Mouse (Mus musculus): ENCODE data around the gene Inpp5b. TPM values are rescaled to one million over a fixed set of nuclear protein-coding genes. Genes with fewer than 3 reads are reported as not detected.
A peak's percentile ranks its signal among the peaks of the same experiment; 100 is the strongest.
"Not testable (repeated sequence)": the region's sequence is repeated elsewhere in the genome, so short reads cannot be mapped to it uniquely, and the experiment has no call there.

Inpp5b gene
- polyA plus RNA-seq, 1 experiment = 71.4 TPM

- DNase-seq (ENCODE audit: extremely low spot score in 1 of 2, low spot score in 1 of 2) = peak; percentile 35 to 76
Observed at GRCm38 (mm10) chr4:124708518-124709477, 32.9 kb upstream of the Inpp5b start.

- no peak for DNase-seq (ENCODE audit: extremely low spot score in 1 of 2, low spot score in 1 of 2)
Observed at GRCm38 (mm10) chr4:124709961-124710446, 31.6 kb upstream of the Inpp5b start.

DNA sequence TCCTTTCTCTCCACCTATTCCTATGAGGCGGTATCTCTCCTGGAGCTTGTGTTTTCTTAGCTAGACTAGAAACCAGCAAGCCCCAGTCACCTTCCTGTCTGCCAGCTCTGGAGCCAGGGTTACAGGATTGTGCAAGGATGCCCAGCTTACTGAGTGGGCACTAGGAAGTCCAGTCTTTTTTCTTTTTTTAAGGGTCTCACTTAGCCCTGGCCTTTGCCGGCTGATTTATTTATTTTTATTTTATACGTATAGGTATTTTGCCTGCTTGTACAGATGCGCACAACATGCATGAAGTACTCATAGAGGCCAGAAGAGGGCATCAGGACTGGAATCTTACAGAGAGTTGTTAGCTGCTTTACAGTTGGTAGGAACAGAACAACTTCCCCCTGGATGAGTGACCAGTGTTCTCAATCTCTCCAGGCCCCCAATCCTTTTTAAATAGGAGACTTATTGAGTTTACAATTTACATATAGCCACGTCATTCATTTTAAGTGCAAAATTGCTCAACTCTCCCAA is 30.8 kb upstream of the Inpp5b start:
- peak in 1 of 2 experiments; percentile 72 for DNase-seq (ENCODE audit: extremely low spot score in 1 of 2, low spot score in 1 of 2)

DNA sequence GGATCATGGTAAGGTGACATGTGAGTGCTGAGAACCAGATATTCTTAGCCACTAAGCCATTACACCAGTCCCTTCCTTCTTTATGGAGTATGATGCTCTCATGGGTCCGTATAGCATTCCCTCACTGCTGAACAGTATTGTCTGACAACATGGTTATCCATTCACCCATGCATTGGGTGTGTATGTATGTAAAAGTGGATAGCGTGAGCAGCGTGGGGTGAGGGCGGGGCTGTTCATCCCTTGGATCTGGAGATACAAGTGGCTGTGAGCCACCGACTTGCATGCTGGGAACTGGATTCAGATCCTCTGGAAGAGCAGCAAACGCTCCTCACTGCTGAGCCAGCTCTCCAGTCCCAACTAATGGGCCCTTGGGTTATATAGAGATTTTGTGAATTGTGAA is 29.0 kb upstream of the Inpp5b start:
- DNase-seq (ENCODE audit: extremely low spot score in 1 of 2, low spot score in 1 of 2) = no peak

DNA sequence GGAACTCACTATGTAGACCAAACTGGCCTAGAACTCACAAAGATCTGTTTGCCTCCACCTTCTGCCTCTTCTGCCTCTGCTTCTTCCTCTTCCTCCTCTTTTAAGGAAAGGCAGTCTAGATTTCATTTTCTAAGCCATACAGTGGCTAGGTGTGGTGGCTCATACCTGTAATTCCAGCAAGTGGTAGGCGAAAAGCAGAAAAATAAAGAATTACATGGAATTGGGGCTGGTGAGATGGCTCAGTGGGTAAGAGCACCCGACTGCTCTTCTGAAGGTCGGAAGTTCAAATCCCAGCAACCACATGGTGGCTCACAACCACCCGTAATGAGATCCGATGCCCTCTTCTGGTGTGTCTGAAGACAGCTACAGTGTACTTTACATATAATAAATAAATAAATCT is 27.8 kb upstream of the Inpp5b start:
- not testable (repeated sequence) for DNase-seq (ENCODE audit: extremely low spot score in 1 of 2, low spot score in 1 of 2)

DNA sequence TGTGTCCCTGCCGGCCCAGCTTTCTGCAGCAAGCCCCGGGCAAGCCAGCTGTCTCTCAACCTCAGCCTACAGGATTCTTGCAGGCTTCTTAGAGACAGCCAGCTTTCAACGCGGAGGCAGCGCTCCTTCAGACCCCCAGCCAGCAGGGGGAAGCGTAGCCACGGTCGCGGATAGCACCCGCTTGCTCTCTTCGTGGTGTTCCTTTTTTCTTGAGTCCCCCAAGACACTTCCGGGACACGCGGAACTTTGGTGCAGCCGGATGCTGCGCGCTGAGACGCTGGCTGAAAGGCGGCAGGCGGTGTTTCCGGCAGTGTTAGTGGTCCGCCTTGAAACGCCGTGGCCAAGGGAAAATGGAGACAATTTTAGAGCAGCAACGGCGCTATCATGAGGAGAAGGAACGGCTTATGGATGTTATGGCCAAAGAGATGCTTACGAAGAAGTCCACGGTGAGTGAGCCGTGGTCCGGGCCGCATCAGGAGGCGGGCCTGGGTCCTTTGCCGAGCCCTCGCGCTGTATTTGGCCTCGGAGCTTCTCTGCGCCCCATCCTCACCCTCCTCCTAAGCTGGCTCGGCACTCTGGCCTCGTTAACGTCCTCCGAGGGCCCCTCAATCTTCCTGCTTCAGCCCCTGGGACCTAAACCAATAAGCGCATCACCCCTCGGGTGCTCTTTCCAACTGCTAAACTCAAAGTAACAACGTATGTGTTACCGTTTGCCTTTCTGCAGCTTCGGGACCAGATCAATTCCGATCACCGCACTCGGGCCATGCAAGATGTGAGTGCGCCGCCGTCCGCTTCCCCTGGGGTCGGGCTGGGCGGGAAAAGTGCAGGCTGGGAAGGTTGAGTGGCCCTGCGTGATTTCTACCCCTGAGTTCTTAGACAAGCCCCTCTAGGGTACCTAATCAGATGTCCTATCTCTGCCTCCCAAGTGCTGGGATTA is 26.8 kb upstream of the Inpp5b start, which contains the start of gene Sf3a3:
Gene Sf3a3 (plus strand): TSS at position 232 of the 937 bp plus-strand sequence.
- peak; percentile 88 to 98 for DNase-seq (ENCODE audit: extremely low spot score in 1 of 2, low spot score in 1 of 2)

GRCm38 (mm10) chr4:124719101-124719500 is 22.5 kb upstream of the Inpp5b start:
- no peak for DNase-seq (ENCODE audit: extremely low spot score in 1 of 2, low spot score in 1 of 2)

GRCm38 (mm10) chr4:124726121-124726520 is 15.5 kb upstream of the Inpp5b start:
- DNase-seq (ENCODE audit: extremely low spot score in 1 of 2, low spot score in 1 of 2) = no peak

DNA sequence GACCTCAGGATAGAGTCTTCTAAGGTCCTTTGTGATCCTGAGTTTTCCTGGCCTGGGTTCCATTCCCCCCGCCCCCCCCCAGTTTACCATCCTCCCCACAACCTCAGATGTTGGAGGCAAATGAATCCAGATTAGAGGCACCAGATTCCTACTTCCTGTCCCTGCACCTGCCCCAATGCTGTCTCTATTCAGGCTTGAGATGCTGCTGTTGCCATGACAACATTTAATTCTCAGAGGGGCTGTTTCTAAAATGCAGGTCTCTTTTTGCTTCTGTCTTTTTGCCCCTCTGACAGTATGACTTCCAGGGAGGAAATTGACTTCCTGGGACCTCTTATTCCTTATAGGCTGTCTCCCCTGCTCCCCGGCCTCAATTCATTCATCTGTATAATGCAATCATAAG is 4.7 kb upstream of the Inpp5b start:
- DNase-seq (ENCODE audit: extremely low spot score in 1 of 2, low spot score in 1 of 2) = no peak

DNA sequence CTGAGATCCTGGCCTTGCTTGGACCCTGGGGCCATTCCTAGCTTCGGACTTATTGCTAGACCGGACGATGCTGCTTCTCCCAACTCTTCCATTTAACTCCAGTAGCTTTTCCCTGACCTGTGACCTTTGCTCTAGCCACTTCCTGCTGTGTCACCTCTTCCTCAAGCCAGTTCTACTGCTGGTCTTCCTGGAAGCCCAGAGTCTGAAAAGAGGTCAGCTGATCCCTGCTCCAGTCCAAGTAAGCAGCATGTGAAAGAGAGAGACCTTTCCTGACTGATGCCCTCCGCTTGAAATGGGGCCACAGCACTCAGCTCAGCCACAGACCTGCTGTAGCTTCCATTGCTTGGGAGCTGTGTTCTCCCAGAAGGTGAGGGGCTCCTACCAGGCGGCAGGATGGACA is 4.2 kb upstream of the Inpp5b start:
- no peak for DNase-seq (ENCODE audit: extremely low spot score in 1 of 2, low spot score in 1 of 2)

DNA sequence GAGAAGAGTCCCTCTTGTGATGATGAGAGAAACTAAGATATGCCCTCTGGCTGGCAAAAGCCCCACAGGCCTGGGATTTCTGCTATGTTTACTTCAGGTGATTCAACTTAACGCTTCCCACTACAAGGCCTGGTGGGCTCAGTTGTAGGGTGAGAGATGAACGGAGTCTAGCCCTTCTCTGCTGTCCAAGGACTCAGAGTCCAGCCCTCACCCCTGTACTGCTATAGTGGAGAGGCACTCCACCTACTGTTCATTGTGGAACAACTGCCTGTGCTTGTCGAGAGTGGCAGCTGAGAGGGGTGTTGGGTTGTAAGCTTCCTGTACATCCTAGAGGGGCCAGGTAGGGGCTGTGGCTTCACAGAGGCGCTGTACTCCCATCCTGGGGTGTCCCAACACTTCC is 3.6 kb upstream of the Inpp5b start:
- DNase-seq (ENCODE audit: extremely low spot score in 1 of 2, low spot score in 1 of 2) = no peak

GRCm38 (mm10) chr4:124738783-124739182 is 2.9 kb upstream of the Inpp5b start:
- DNase-seq (ENCODE audit: extremely low spot score in 1 of 2, low spot score in 1 of 2) = no peak

DNA sequence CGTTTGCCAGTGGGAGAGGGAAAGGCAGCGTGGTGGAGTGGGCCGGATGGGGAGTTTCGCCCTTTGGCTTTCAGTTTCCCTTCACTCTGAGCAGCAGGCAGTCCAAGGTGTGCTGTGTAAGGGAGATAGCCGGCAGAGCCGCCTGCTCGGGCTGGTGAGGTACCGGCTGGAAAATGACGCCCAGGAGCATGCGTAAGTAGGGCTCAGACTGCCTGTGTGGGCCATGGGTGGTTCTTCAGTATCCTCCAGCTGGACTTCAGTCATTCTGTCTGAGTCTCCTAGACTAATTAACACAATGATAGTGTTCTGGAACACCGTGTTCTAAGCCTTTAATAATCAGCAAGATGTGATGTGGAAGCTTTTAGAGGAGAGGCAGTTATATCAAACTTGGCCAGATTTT is 1.2 kb downstream of the Inpp5b start:
- no peak for DNase-seq (ENCODE audit: extremely low spot score in 1 of 2, low spot score in 1 of 2)

DNA sequence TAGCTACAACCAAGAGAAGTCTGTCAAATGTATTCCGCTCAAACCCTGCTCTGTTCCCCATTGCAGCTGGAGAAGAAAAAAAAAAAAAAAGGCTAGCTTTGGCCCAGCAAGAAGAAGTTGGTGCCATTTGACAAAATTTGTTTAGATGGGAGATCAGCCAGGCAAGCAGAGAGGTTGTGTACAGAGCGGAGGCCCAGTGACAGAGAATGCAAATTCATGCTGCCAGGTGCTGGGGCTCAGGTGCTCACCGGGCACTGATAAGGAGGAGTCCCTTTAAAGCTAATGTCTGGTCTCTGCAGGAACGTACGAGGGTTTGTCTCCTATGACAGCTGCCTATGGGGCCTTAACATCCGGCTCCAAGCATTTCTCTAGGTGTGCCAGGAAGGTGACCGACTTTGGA is 4.9 kb downstream of the Inpp5b start:
- DNase-seq (ENCODE audit: extremely low spot score in 1 of 2, low spot score in 1 of 2) = no peak

DNA sequence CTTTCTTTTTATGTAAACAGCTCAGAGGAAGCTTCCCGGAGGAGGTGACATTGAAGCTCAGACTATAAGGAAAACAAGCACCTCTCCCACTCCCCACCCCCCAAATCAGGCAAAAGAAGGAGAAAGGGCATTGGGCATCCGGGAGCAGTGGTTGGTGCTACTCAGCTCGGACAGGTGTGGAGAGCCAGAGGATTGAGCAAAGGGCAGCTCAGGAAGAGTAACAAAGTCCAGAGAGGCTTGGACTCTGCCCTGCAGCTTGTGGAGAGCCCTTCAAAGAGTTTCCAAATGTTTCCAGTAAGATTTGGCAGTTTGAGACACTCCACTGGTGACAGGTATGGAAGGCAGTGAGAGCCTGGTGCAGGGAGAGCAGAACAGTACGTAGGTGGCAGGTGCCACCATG is 6.2 kb downstream of the Inpp5b start:
- no peak for DNase-seq (ENCODE audit: extremely low spot score in 1 of 2, low spot score in 1 of 2)

DNA sequence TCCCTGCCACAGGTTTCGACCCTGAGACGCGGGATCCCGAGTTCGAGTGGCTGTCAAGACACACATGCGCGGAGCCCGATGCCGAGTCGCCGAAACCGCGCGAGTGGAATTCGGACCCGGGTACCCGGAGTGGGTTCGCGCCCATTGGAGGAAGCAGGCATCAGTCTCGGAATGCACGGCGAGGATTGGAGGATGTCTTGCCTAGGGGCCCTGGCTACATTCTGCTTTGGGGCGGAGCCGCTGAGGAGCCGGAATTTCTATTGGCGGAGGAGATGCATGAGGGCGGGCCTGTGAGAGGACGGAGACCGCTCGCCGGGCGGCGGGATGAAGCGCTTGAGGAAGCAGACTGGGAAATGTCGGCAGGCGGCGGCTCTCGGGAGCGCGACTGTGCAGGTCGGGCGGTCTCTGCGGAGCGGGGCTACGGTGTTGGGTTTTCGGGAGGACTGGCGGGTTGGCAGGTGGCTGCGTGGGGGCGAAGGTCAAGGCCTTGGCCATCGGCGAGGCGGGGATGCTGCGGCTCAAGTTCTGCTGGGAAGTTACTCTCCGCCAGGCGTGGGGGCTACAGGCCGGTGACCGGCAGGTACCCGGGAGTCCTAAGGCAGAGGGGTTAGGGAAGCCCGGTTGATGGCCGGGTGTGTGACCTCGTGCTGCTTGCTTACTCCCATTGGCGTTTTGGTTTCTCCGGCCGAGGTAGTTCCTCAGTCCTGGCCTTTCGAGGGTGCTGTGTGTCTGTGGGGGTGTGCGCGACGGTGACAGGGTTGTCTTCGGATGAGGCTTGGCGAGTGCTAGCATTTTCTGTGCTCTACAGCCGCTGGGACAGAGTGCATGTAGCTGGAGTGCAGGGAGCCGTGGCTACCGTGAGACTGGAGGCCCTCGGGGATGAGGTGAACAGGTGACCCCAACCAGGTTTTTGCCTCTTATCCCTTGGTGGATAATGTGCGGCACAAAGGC is 9.9 kb downstream of the Inpp5b start:
- peak; percentile 97 to 99 for DNase-seq (ENCODE audit: extremely low spot score in 1 of 2, low spot score in 1 of 2)

GRCm38 (mm10) chr4:124752281-124753199 is 10.9 kb downstream of the Inpp5b start:
- DNase-seq (ENCODE audit: extremely low spot score in 1 of 2, low spot score in 1 of 2) = no peak

GRCm38 (mm10) chr4:124755526-124755925 is 13.9 kb downstream of the Inpp5b start:
- DNase-seq (ENCODE audit: extremely low spot score in 1 of 2, low spot score in 1 of 2) = no peak

Measured in frontal cortex, adult 2 months (tissue).